Mouse (Mus musculus) lung, postnatal 0 days (tissue): ENCODE data around the gene Tmem176a.
A peak's percentile ranks its signal among the peaks of the same experiment; 100 is the strongest.

Experiments used
- CTCF ChIP-seq: IDR thresholded peaks from 2 replicates; pipeline ENCODE4 v1.5.1; 2016; ENCODE audit warnings: antibody characterized with exemption, mild to moderate bottlenecking
- EP300 ChIP-seq: IDR thresholded peaks from 2 replicates; pipeline ENCODE4 v1.6.1; 2016; ENCODE audit warnings: antibody characterized with exemption, mild to moderate bottlenecking, control low read depth

DNA sequence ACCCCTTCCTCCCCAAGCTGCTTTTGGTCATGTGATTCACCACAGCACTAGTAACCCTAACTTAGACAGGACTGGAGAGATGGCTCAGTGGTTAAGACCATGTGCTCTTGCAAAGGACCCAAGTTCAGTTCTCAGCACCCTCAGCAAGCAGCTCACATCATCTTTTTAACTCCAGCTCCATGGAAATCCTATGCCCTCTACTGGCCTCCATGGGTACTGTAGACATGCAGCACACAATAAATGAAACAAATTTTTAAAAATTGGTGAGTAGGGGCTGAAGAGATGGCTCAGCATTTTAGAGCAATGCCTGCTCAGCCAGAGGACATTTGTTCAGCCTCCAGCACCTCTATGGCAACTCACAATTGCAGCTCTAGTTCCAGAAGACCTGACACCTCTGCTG lies 25.7 kb upstream of the Tmem176a start:
- TF ChIP-seq CTCF: peak; percentile 51
- TF ChIP-seq EP300: no peak
